Mouse (Mus musculus): ENCODE data around the gene Disc1.

Gene Disc1

GRCm38 (mm10) chr8:125053505-125054435 is at the start of gene Disc1:
TSS of gene Disc1 (plus strand) at chr8:125054195.
- in situ Hi-C loops (cut with MboI, MseI) = no loop called here

GRCm38 (mm10) chr8:125012695-125013627 is 41.0 kb upstream of the Disc1 start, which contains the start of gene Tsnax:
TSS of gene Tsnax (plus strand) at chr8:125012997.
- in situ Hi-C loops (cut with MboI, MseI) = no loop called here

GRCm38 (mm10) chr8:125024085-125024484 is 29.9 kb upstream of the Disc1 start:
- in situ Hi-C loops (cut with MboI, MseI) = no loop called here

- in situ Hi-C loops (cut with MboI, MseI) = no loop called here
Measured at GRCm38 (mm10) chr8:125027211-125027610, 26.8 kb upstream of the Disc1 start.

GRCm38 (mm10) chr8:125028841-125029240 is 25.2 kb upstream of the Disc1 start:
- in situ Hi-C loops (cut with MboI, MseI) = no loop called here

GRCm38 (mm10) chr8:125031276-125031675 is 22.7 kb upstream of the Disc1 start:
- in situ Hi-C loops (cut with MboI, MseI) = no loop called here

GRCm38 (mm10) chr8:125034669-125035068 is 19.3 kb upstream of the Disc1 start:
- in situ Hi-C loops (cut with MboI, MseI) = loop anchor here (5.0 kb wide), 1 partner anchor 82 kb away; no protein-coding TSS in a partner anchor

GRCm38 (mm10) chr8:125037081-125037480 is 16.9 kb upstream of the Disc1 start:
- in situ Hi-C loops (cut with MboI, MseI) = loop anchor here (5.0 kb wide), 1 partner anchor 85 kb away; no protein-coding TSS in a partner anchor

- in situ Hi-C loops (cut with MboI, MseI) = loop anchor here (5.0 kb wide), 1 partner anchor 86 kb away; no protein-coding TSS in a partner anchor
Measured at GRCm38 (mm10) chr8:125038731-125039130, 15.3 kb upstream of the Disc1 start.

GRCm38 (mm10) chr8:125040587-125041375 is 13.2 kb upstream of the Disc1 start:
- in situ Hi-C loops (cut with MboI, MseI) = no loop called here

GRCm38 (mm10) chr8:125041496-125041895 is 12.5 kb upstream of the Disc1 start:
- in situ Hi-C loops (cut with MboI, MseI) = no loop called here

- in situ Hi-C loops (cut with MboI, MseI) = no loop called here
Measured at GRCm38 (mm10) chr8:125043394-125043793, 10.6 kb upstream of the Disc1 start.

GRCm38 (mm10) chr8:125043935-125044334 is 10.1 kb upstream of the Disc1 start:
- in situ Hi-C loops (cut with MboI, MseI) = no loop called here

- in situ Hi-C loops (cut with MboI, MseI) = no loop called here
Measured at GRCm38 (mm10) chr8:125045760-125046159, 8.2 kb upstream of the Disc1 start.

GRCm38 (mm10) chr8:125049051-125049750 is 4.8 kb upstream of the Disc1 start:
- in situ Hi-C loops (cut with MboI, MseI) = no loop called here

GRCm38 (mm10) chr8:125049826-125050225 is 4.2 kb upstream of the Disc1 start:
- in situ Hi-C loops (cut with MboI, MseI) = no loop called here

- in situ Hi-C loops (cut with MboI, MseI) = no loop called here
Measured at GRCm38 (mm10) chr8:125052026-125052425, 2.0 kb upstream of the Disc1 start.

GRCm38 (mm10) chr8:125054436-125054810 is 428 bp downstream of the Disc1 start:
- in situ Hi-C loops (cut with MboI, MseI) = no loop called here

- in situ Hi-C loops (cut with MboI, MseI) = no loop called here
Measured at GRCm38 (mm10) chr8:125060904-125061303, 6.9 kb downstream of the Disc1 start.

- in situ Hi-C loops (cut with MboI, MseI) = no loop called here
Measured at GRCm38 (mm10) chr8:125065596-125065995, 11.6 kb downstream of the Disc1 start.

All from regulatory T cell (primary cell).